Mouse (Mus musculus) G1E (cell line): ENCODE results near the gene Cxcl13. TPM values are rescaled to one million over a fixed set of nuclear protein-coding genes. Genes with fewer than 3 reads are reported as not detected.
"Not testable (repeated sequence)": the region's sequence is repeated elsewhere in the genome, so short reads cannot be mapped to it uniquely, and the experiment has no call there.

Source experiments
- ATAC-seq: 2 replicates; pipeline ENCODE4 v1.8.0; 2016; ENCODE audit warnings: mild to moderate bottlenecking; ENCODE audit not compliant: insufficient number of reproducible peaks, poor library complexity, low FRiP score, severe bottlenecking; ENCODE audit errors: extremely low read depth
- DNase-seq: peaks from one replicate; pipeline ENCODE4 v3.0.0; 2012; ENCODE audit warnings: low spot score
- H3K27me3 ChIP-seq: 2 replicates; pipeline ENCODE4 v1.6.1; 2012; ENCODE audit warnings: mild to moderate bottlenecking, low read length, inconsistent platforms; ENCODE audit not compliant: insufficient read depth
- H3K36me3 ChIP-seq: replicated peaks from 2 replicates; pipeline ENCODE3; 2012; ENCODE audit warnings: mild to moderate bottlenecking, inconsistent platforms
- H3K4me1 ChIP-seq: 2 replicates; pipeline ENCODE4 v1.6.1; 2012; ENCODE audit warnings: low read depth, low read length, inconsistent platforms, mixed read lengths; ENCODE audit not compliant: insufficient read depth
- H3K4me3 ChIP-seq: 2 replicates; pipeline ENCODE4 v1.5.1; 2012; ENCODE audit warnings: low read depth, mild to moderate bottlenecking, inconsistent platforms, low read length, moderate library complexity, mixed read lengths
- H3K9me3 ChIP-seq: replicated peaks from 2 replicates; pipeline ENCODE4 v1.6.1; 2012; ENCODE audit warnings: inconsistent platforms
- CTCF ChIP-seq: IDR thresholded peaks from 2 replicates; pipeline ENCODE4 v1.5.1; 2012; ENCODE audit warnings: low read depth, low read length, inconsistent platforms, mixed read lengths
- GATA1 ChIP-seq: IDR thresholded peaks from 2 replicates; pipeline ENCODE4 v1.6.1; 2012; ENCODE audit warnings: borderline replicate concordance, low read length, inconsistent platforms, mixed read lengths
- GATA2 ChIP-seq: IDR thresholded peaks from 2 replicates; pipeline ENCODE4 v1.6.1; 2012; ENCODE audit warnings: low read depth, low read length, inconsistent platforms, borderline replicate concordance
- POLR2AphosphoS5 ChIP-seq: IDR thresholded peaks from 2 replicates; pipeline ENCODE4 v1.6.1; 2012; ENCODE audit warnings: low read depth, low read length, inconsistent platforms; ENCODE audit not compliant: insufficient replicate concordance
- TAL1 ChIP-seq: conservative IDR thresholded peaks from 2 replicates; pipeline ENCODE4 v1.6.1; 2012; ENCODE audit warnings: low read depth, low read length, inconsistent platforms, mixed read lengths
- polyA plus RNA-seq: library from polyadenylated mRNA; stranded (reverse); fragments of >175 nt; gene quantifications from 2 replicates; pipeline ENCODE4 v1.2.3, GENCODE M21; 2012
- total RNA-seq, 2 experiments: library from RNA; stranded (forward) in 1 of 2; stranded (reverse) in 1 of 2; fragments of 200-1000 nt in 1 of 2; fragments of >200 nt in 1 of 2; fragmentation: Nextera tagmentation in 1 of 2; gene quantifications; 2 replicates each; pipeline ENCODE4 v1.2.3; 2014 to 2017

Gene Cxcl13
- total and polyA plus RNA-seq, 3 experiments = not detected

DNA sequence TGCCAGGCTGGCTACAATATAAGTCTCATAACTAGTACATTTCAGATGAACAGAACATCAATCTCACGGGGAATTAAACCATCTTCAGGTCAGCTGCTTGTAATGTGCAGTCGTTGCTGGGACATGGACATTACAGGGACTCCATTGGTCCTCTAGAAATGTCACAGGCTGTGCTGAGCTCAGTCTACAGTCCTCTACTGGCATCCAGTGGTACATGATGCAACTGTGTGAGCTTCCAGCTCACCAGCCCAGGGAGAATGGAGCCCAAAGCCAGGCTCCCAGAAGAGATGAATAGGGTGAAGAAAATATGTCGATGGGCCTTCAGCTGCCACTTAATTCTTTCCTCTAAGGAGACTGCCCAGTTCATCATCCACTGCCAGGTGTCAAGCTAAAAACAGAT is 15.5 kb downstream of the Cxcl13 start:
- no peak overlapping the region for H3K4me3 ChIP-seq
- no peak for TF ChIP-seq GATA2
- TF ChIP-seq TAL1 = no peak
- TF ChIP-seq POLR2AphosphoS5 = no peak
- no peak for TF ChIP-seq GATA1
- no peak for TF ChIP-seq CTCF
- no peaks in the 10 kb centered on the region for H3K27me3 ChIP-seq
- DNase-seq (no peak), ATAC-seq (no peak)
- no peaks in the 10 kb centered on the region for H3K9me3 ChIP-seq
- no peaks in the 10 kb centered on the region for H3K4me1 ChIP-seq
- no peaks in the 10 kb centered on the region for H3K36me3 ChIP-seq

DNA sequence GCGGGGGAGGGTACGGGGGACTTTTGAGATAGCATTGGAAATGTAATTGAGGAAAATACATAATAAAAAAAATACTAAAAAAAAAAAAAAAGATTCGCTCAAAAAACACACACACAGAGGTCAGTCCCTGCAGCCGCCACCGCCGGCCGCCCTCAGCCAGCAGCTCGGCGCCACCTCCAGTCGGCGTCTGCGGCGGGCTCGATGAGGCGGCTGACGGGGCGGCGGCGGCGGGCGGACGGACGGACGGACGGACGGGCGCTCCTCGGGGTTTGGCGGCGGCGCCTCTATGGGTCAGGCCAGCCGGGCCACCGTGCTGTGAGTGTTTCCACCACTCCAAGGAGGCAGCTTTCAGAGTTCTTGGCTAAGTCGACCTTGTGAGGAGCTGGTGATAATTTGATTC is 17.1 kb downstream of the Cxcl13 start:
- H3K36me3 ChIP-seq, H3K4me1 ChIP-seq, DNase-seq, H3K27me3 ChIP-seq, ATAC-seq, H3K4me3 ChIP-seq, H3K9me3 ChIP-seq: not testable (repeated sequence)

DNA sequence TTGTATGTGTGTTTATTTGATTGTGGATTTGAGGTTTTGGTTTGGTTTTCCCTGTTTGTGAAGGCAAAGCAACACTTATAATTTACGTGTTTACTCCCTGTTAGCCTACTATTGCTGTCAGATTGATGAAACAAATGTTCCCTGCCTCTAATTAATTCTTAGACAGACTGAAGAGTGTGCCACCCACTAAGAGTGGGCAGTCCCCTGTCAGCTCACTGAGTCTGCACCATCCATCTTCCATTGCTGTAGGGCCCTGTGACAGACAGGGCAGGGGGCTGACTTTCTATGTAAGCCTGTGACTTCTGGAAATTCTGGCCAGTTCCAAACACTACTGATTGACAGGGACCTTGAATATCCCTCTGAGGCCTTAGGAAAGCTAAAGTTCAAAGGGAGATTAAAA is 19.5 kb downstream of the Cxcl13 start:
- no peak for ATAC-seq
- Histone ChIP-seq H3K9me3 (no peaks in the 10 kb centered on the region), H3K36me3 (no peaks in the 10 kb centered on the region), H3K4me3 (no peak overlapping the region), H3K4me1 (no peaks in the 10 kb centered on the region), H3K27me3 (no peaks in the 10 kb centered on the region)
- no peak for TF ChIP-seq GATA1
- no peak for TF ChIP-seq GATA2
- TF ChIP-seq TAL1 = no peak
- no peak for TF ChIP-seq CTCF
- TF ChIP-seq POLR2AphosphoS5 = no peak
- no peak for DNase-seq

DNA sequence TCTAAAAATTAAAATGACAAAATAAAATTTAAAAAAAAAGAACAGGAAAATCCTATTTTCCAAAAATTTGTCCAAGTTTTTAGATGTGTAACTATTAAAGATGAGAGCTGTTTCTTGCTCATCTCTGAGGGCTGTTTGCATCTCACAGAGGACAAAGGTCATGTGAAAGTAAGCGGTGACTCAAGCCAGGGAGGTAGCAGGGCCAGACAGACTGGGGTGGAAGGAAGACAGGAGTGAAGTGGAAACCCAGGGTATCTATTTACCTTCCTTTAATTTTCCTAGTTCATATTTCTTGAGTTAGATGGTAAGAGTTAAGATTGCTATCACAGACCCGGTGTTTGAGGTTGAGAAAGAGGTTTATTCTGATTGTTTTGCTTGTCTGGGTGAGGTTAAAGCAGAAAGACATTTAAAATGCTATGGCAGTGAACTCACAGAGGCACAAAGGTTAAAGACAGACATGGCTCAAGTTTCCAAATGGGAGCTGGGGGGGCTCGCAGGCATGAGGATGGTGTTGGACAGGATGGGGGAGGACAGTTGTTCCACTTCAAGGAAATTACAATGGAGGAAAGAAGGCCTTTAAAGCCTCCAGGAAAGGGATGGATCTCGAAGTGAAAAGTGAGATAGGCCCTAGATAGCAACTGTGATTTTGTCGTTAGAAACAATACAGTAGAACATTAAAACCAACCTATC is 27.2 kb downstream of the Cxcl13 start:
- no peaks in the 10 kb centered on the region for H3K27me3 ChIP-seq
- ATAC-seq = no peak
- H3K9me3 ChIP-seq = no peaks in the 10 kb centered on the region
- TF ChIP-seq GATA2 (no peak), CTCF (no peak), TAL1 (no peak), GATA1 (no peak), POLR2AphosphoS5 (no peak)
- no peak overlapping the region for H3K4me3 ChIP-seq
- H3K4me1 ChIP-seq = no peaks in the 10 kb centered on the region
- no peak for DNase-seq
- no peaks in the 10 kb centered on the region for H3K36me3 ChIP-seq

DNA sequence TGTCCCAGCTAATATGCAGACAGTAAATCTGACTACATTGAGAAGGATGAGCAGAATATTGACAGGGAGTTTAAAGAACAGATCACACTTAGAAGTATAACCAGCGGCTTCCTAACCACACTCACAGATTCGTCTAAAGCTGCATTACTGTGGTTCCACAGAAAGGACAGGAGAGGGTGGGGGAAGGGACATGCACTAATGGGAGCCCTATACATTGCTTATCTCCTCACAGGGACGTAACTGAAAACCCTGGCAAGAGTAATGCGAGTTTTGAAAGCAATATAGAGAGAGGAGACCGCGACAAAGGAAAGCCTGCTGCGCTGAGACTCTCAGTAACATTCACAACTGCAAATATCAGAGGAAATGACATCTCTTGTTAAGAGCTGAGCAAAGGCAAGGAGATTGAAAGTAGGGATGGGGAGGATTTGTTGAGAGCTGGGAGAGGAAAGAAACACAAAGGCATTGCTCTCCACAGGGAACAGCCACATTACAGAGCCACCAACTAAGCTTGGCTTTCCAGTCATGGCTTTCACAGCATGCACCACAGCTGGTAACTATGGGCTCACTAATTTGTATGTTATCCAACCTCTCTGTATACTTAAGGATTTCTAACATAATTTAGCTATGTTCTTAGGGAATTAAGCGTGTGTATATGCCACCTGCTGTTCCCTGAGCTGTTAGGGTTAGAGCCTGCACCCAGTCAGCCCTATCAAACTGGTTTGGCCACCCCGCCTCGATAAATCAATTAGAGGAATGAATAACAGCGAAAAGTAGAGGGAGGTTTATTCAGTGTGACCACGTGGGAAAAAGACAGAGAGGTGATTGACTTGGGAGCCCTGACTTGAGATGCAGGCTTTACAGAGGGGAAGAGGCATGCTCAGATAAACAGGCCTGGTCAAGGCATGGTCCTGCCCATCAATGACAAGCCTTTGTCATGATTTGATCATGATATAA is 34.9 kb downstream of the Cxcl13 start:
- no peak for TF ChIP-seq GATA2
- Histone ChIP-seq H3K4me3 (no peak overlapping the region), H3K27me3 (no peaks in the 10 kb centered on the region), H3K4me1 (no peaks in the 10 kb centered on the region), H3K36me3 (no peaks in the 10 kb centered on the region), H3K9me3 (no peaks in the 10 kb centered on the region)
- no peak for ATAC-seq
- no peak for DNase-seq

DNA sequence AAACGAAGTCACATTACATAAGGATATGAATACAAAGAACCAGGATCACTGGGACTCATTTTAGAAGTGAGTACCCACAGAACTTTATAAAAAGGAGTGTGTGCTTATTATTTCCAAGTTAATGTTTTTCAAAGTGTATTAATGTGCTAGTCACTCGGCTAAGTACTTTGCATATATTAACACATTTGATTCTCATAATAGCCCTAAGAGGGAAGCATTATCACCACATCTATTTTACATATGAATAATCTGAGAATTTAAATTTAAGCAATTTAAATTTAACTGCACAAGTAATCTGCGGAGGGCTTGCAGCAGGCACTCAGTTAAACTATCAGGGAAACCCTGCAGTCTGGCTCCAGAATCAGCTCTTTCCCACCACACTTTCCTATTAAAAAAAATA is 40.5 kb downstream of the Cxcl13 start:
- DNase-seq = no peak
- H3K9me3 ChIP-seq = no peaks in the 10 kb centered on the region
- H3K27me3 ChIP-seq = no peaks in the 10 kb centered on the region
- no peak for ATAC-seq
- no peaks in the 10 kb centered on the region for H3K36me3 ChIP-seq
- H3K4me1 ChIP-seq = no peaks in the 10 kb centered on the region
- no peak overlapping the region for H3K4me3 ChIP-seq
- no peak for TF ChIP-seq TAL1
- TF ChIP-seq CTCF = no peak

DNA sequence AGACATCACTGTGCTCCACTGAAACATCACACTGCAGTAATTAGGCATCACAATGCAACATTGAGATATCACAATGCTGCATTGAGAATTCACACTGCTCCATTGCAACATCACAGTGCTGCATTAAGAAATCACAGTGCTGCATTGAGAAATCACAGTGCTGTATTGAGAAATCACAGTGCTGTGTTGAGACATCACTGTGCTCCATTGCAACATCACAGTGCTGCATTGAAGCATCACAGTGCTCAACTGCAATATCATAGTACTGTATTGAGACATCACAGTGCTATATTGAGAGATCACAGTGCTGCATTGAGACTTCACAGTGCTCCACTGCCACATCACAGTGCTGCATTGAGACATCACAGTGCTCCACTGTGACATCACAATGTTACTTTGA is 46.6 kb downstream of the Cxcl13 start:
- DNase-seq = no peak
- no peaks in the 10 kb centered on the region for H3K36me3 ChIP-seq
- ATAC-seq = no peak
- TF ChIP-seq POLR2AphosphoS5 (no peak), GATA2 (no peak), GATA1 (no peak), TAL1 (no peak), CTCF (no peak)
- no peak overlapping the region; the same call in 1 of the 2 replicates for H3K4me3 ChIP-seq
- H3K9me3 ChIP-seq = no peaks in the 10 kb centered on the region
- no peaks in the 10 kb centered on the region for H3K27me3 ChIP-seq
- no peaks in the 10 kb centered on the region for H3K4me1 ChIP-seq
